Mouse (Mus musculus) small intestine, adult 2 months (tissue): Measurements from ENCODE around the gene Zscan18.

ENCODE experiments used
- CTCF ChIP-seq: fragments of 200-500 bp; IDR thresholded peaks from 2 replicates; pipeline ENCODE4 v1.5.1; 2012; ENCODE audit warnings: low read depth, mild to moderate bottlenecking, control low read depth, inconsistent platforms, low read length, moderate library complexity, mixed read lengths; ENCODE audit not compliant: insufficient replicate concordance, insufficient read length; ENCODE audit errors: extremely low read depth
- POLR2A ChIP-seq: fragments of 200-500 bp; IDR thresholded peaks from 2 replicates; pipeline ENCODE4 v1.6.1; 2012; ENCODE audit warnings: low read depth, mild to moderate bottlenecking, control low read depth, inconsistent platforms, low read length, moderate library complexity

DNA sequence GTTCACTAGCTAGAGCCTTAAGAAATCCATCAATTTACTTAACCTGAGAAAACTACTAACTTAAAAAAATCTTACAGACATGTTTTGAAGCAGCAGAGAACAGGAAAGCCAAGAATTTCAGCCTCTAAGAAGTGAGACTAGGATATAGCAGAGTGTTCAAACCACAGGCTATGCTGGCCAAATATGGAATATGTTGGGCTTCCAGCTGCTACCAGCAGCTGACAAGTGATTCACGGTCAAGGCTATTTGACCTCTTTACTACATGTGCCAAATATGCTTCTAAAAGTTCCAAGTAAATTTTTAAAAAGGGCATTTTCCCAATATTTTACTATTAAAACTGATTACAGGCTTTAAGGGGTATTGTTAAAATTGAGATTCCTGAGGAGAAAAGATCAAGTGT is 3.9 kb downstream of the Zscan18 start:
- TF ChIP-seq CTCF (no peak), POLR2A (no peak)
